Mouse (Mus musculus) limb, embryonic 12.5 days (tissue): ENCODE results near the gene Slc15a4. TPM values are rescaled to one million over a fixed set of nuclear protein-coding genes. Genes with fewer than 3 reads are reported as not detected.

Source experiments
- polyA plus RNA-seq: library from polyadenylated mRNA; unstranded; fragments of >200 nt; fragmentation: Nextera tagmentation; extraction: Ambion mirVana; gene quantifications from 2 replicates; pipeline ENCODE4 v1.2.1, GENCODE M21; 2016

The Slc15a4 gene
- polyA plus RNA-seq, 1 experiment from 2014 or later: 25.9 TPM

Other genes with a start within 250 kb of the Slc15a4 start
- 0.98 and 1.2 TPM in 2 replicates for gene Glt1d1, start 635 bp downstream of the Slc15a4 start, polyA plus RNA-seq